Mouse (Mus musculus) thymus, postnatal 36 days (tissue): ENCODE measurements at regions not wholly inside any gene's neighbourhood (a gene's known extent, or its start where the extent isn't known, plus 50 kb on each side); places are given as distances from the start of the nearest gene placed in this dataset.

Source experiments
- DNase-seq, 2 experiments: peaks; one replicate each; pipeline ENCODE4 v3.0.0; 2022; ENCODE audit warnings: mixed read lengths in 2 of 2

GRCm38 (mm10) chr15:59833232-59833631, 183.2 kb downstream of the 4933412E24Rik start:
- no peak for DNase-seq

- no peak for DNase-seq
Measured at GRCm38 (mm10) chr15:59831481-59831880, 184.9 kb downstream of the 4933412E24Rik start.

DNA sequence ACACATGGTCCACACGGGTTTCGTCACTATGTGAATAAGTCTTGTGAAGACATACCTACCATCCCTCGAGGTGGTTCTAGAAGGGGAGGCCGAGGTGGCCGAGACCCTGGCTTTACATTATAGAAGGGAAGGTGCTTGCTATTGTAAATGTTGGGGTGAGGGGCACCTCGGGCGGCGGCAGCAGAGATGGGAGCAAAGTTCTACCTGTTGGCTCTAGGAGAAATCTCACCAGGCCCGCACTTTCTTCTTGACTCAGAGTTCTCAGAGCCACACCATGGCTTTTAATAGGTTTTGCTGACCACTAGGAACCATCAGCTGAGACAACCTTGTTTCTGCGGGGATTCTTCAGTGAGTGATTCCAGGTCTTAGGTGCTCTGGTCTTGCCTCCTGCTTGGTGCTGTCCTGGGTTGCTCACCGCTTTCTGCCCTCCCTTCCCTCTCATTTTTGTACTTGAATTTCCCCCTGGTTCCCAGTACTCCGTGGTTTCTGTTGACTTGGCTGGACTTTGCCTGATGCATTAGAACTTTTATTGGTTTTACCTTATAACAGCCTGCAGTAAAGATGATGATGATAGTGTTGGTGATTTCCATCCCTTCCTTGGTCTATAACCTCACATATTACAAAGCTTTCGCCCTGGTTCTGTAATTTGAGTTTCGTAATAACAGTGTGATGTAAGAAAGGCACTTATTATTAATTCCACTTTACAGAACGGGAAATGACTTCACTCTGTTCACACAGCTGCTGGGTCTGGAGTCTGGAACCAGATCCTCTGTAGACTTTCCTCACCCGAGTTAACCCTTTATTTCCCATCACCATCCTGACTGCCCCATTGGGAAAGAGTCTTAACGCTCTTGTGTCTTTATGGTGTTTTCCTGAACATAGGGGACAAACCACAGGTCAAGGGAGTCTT, 185.6 kb downstream of the 4933412E24Rik start:
- DNase-seq = no peak

DNA sequence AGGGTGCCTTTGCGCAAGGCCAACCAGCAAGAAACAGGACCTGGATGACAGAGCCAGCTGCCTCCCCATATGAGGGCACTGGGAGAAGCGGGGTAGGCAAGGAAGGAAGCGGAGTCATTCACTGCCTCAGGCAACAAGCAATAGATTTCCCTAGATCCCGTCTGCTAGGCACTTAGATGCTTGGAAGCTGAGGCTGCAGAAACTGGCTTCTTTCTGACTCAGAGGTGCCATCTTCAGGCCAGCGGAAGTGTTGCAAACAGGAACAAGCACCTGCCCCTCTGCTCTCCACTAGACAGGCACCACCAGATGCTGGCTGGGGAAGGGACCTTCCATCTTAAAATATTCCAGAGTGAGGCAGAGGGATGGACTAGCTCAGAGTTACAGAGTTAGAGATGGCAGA, 188.0 kb downstream of the 4933412E24Rik start:
- DNase-seq = peak; percentile 64 to 68

DNA sequence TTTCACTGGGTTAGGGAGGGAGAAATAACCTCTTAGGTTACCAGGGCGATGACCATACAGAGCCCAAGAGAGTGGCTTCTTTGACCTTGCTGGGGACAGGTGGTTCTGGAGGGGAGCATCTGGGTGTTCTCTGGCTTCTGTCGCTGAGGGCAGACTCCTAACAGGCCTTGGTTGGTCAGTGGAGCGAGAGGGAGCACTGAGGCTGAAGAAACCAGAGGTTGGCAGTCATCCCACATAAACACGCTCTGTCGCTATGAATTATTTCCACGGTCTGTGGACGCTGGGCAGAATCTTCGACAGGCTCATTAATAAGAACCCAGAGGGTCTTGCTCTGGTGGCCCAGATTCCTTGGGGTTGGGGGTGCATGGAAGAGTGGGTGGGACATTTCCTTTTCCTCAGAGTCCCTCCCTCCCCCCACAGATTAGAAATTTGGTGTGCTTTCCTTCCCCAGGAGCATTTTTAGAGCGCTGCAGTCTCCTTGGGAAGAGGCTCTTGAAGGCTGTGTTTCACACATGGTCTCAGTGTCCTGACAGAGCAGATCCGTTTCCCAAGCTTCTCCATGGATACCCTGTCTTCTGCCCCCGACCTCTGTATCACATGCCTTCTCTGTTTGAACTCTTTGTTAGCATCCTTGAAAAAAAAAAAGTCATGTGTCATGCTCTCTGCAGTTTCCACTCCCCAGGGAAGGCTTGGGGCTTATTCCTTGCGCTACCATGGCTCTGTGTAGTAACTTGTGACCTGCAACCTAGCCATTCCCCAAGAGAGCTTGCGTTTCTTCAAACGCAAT, 190.1 kb downstream of the 4933412E24Rik start:
- no peak for DNase-seq

- DNase-seq = no peak
Measured at GRCm38 (mm10) chr15:59823921-59824320, 192.5 kb downstream of the 4933412E24Rik start.

DNA sequence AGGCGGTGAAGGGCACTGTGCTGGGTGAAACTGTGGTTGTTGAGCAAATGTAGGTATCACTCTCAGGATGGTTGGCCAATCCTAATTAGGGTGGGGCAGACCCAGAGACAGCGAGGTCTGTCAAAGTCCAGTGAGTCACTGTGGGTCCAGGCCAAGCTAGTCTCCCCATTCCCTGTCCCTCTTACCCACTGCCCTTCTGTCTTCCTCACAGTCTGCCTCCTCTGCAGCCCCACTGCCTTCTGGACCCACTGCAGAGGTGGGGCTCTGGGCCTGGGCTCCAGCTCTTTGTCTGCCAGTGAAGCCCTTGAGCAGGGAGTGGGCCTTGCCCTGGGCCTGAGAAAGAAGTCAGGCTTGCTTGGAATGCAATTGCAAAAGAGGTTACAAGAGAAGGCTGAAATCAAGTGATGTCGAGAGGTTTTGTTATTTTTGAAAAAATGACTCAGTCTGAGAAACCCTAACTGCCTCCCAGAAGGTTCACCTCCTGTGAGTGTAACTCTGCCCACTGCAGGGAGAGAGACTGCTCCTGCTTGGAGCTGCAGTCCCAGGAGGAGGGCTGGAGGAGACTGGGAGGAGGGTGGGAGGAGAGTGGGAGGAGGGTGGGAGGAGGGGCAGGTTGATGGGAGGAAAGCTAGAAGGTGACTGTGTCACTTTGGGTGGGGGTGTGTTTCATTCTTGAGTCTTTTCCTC, 193.3 kb downstream of the 4933412E24Rik start:
- DNase-seq = no peak

GRCm38 (mm10) chr15:59820317-59820716, 196.1 kb downstream of the 4933412E24Rik start:
- DNase-seq = no peak

DNA sequence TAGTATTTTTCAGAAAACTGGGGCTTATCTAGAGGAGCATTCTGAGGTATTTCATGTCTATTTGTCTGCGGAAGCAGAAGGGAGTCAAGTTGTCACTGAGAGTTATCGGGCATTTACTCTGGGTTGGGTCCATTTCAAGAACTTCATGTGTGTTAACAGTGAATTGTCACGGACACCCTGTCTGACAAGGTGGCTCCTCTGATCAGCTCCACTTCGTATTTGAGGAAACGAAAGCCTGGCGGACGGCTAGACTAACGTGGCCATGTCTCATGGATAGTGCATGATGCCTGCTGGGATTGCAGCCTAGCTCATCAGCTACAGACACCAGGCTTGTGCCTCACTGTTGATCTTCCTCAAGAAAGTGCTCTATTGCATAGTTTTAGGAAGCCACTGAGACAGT, 200.4 kb downstream of the 4933412E24Rik start:
- no peak for DNase-seq

DNA sequence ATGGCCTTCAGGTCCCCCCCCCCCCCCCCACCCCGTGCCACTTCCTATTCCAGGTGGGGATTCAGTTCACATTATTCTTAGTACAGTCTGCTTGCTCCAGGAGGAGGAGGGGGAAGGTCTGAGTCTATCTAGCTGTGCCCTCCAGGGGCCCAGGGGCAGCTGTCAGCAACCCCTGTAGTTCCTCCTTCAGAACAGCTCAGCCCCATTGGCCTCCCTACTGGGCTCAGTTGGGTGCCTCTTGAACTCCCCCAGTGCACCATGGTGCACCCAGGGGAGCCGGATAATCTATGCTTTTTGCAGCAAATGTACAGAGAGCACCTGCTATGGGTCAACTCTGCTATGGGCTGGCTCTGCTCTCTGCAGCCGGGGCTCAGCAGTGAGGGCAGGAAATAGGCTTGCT, 204.8 kb downstream of the 4933412E24Rik start:
- peak in 1 of 2 experiments; percentile 12 for DNase-seq

DNA sequence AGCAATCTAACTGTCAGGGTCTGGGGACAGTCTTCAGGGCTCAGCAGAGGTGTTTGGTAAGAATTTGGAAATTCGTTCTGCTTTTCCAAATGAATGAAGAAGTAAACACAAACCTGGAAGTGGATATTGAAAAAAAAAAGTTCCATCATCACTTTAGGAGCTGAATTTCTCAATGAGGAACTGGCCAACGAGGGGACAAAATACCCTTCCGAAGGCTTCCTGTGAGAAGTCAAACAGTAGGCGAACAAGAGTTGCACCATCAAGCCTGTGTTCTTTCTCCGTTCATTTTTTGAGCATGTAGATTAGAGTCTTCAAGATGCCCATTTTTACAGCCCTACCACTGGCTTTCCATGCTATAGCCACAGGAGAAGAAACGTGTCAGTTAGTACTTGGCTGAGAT, 207.1 kb downstream of the 4933412E24Rik start:
- DNase-seq = no peak

DNA sequence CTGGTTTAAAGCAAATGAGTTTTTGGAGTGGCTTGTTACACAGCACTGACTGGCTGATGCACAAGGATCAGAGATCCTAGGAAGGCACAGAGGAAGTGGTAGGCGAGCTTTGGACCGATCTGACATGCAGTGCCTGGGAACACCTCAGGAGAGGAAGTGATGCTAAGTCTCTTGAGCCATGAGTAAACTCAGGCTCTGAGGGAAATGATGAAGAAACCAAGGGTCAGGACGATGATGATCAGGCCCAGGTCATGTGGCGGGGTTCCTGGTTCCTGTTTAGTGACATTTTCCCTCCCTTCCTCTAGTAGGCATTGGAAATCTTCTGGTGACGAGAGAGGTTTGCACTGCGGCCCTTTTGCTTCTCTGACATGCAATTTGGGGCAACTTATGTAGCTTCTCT, 208.7 kb downstream of the 4933412E24Rik start:
- no peak for DNase-seq

- DNase-seq = no peak
Measured at GRCm38 (mm10) chr15:59805771-59806170, 210.6 kb downstream of the 4933412E24Rik start.

DNA sequence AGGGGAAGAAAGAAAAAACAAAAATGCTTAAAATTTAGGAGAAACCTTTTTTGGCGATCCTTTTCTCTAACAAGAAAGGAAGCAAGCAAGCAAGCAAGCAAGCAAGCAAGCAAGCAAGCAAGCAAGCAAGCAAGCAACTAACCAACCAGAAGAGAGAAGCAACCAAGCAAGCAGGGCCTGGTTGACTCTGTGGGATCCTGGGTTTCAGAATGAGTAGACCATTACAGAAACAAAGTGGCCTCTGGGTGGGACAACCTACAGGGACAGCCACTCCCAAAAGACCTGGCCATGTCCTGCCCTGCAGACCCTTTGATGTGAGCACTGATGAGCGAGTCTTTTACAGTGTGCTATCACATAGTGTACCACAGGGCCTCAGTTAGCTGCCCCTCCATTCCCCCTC, 211.6 kb downstream of the 4933412E24Rik start:
- DNase-seq = no peak

GRCm38 (mm10) chr15:59804394-59804793, 212.0 kb downstream of the 4933412E24Rik start:
- DNase-seq = no peak

GRCm38 (mm10) chr15:59802276-59802675, 214.1 kb downstream of the 4933412E24Rik start:
- DNase-seq = no peak

- no peak for DNase-seq
Measured at GRCm38 (mm10) chr15:59799124-59799815, 217.1 kb downstream of the 4933412E24Rik start.

- no peak for DNase-seq
Measured at GRCm38 (mm10) chr15:59798486-59798885, 217.9 kb downstream of the 4933412E24Rik start.

DNA sequence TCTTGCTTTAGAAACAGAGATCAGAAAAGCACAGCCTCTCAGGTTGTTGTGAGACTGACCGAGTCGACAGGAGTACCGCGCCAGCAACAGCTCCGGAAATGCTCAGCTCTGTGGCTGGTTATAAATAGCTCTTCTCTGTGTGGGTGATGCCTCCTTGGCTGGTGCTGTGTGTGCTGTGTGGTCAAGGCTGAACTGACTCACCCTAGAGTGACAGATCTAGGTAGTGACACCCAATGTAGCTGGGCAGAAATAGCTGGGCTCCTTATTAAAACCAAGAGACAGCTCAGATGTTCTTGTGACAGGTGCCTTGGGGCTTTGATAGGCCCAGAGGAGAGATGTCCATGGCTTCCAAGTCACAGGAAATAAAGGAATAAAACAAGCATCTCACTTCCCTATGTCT, 220.7 kb downstream of the 4933412E24Rik start:
- DNase-seq = peak; percentile 43

DNA sequence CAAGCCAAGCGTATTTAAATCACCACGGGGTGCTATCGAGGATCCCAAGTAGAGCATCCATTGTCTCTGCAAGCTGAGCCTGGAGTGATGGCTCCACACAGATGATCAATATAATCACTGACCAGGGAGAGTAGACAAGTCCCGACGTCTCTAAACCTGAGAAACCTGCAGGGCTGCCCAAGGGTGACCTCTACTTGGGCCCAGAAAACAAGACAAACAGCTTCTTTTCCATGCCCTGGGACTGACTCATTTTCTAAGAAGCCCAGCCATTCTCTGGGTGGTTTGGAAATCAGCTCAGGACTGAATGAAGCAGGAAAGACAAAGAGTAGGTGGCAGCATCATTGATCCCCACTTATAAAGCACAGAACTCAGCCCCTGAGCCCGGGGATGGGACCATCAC, 221.5 kb downstream of the 4933412E24Rik start:
- DNase-seq = no peak

- DNase-seq = no peak
Measured at GRCm38 (mm10) chr15:59786706-59787425, 229.5 kb downstream of the 4933412E24Rik start.

DNA sequence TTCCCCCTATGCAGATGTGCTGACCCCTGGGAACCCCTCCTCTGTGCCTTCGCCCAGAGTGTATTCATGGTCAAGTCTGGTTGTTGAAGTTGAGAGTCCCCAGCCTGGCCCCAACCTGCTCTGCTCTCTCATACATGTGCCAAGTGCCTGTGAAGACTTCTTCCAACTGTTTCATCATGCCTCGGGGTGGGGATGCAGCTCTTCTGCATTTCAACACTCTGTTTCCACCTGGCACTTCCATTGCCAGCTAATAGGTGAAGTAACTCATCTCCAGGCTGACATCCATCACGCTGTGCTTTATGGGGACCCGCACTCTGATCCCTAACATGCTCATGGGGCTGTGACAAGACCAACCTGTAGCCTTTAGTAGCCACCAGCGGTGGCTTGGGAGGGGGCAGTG, 230.4 kb downstream of the 4933412E24Rik start:
- DNase-seq = no peak
